Mouse (Mus musculus): ENCODE results near the gene Gm45837.

The Gm45837 gene

DNA sequence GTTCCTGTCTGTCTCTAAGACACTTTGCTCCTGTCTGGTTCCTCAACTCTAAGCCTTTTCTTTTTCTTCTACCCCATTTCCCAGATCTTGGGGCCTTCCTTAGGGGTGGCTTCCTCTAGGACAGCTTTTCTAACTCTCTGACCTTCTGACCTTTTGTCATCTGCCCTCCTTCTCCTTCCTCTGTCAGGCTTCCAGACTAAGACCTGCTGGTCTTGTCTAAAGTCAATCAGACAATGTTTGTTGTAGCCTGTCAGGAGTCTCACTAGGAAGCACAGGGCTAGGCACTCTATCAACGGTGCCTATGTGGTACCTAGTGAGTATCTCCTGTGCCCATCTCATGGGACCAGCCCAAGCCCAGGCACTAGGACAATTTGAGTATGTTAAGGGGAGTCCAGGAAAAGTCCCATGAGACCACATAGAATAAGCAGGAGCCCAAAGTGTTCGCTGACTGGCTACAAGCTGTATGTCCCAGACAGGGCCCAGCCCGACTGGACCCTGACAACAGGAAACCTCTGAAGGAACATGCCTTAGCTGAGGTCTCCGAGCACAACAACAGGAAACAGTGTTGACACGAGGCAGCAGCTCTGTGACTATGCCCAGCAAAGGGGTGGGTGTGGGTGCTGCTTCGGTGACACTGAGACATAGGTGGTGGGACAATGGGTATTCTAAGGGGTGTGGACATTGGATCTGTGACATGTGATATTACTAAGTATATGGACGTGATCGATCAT lies 55.3 kb downstream of the Gm45837 start:
- DNase-seq (ENCODE audit: low spot score): no peak

DNA sequence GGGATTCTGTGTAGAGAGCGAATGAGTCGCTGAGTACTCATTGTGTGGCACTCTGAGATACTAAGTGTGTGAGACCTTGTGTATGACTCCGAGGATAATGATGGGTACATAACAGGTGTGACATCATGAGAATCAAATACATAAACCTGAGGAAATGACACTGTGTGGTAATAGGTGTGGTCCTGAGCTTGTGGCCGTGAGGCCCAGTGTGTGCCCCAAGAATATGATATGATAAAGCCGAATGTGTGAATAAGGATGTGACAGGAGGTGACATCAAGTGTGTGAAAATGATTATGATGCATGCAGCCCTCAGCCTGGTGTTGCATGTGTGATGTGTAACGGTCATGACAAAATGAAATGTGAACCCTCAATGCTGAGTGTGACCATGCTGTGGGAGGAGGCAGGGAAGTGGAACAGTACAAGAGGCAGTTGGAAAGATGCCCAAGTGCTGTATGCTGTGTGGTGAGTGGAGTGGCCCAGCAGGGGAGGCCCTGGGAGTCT lies 55.9 kb downstream of the Gm45837 start:
- DNase-seq (ENCODE audit: low spot score): no peak

DNA sequence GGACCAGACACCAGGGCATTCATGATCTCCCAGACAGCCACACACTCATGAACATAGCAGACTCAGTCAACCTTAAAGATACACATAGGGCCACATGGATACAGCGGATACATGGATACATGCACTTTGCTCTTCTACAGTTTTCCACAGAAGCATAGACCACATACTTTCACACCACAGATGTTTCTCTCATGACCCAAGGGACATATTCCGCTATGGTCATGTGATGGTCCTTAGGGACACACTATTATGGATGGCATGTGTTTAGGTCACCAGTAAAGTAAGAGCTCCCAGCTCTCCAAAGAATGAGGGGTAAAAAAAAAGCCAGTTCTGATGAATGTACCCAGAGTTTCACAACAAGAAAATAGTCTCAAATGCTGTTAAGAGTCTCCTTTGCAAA lies 60.7 kb downstream of the Gm45837 start:
- no peak for DNase-seq (ENCODE audit: low spot score)

DNA sequence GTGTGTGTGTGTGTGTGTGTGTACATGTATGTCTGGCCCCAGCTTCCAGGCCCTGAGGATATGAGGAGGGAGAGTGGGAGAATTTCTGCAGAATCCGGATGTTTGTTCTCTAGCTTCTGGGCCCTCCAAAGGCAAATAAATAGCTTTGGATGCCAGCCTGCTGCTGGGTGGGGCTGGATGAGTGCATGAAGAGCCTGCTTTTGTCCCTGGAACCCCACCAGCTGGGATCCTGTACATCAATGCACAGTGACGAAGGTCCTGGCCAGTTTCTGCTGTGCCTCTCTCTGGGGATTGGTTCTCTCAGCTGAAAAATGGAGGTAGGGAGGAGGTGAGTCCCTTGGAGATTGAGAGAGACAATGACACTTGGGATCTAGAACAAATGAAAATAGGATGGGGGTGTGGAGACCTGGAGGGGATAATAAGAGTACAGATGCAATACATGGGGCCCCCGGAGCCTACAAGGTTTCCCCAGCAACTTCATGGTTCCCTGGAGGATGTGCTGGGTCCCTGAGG lies 61.3 kb downstream of the Gm45837 start:
- no peak for DNase-seq (ENCODE audit: low spot score)

DNA sequence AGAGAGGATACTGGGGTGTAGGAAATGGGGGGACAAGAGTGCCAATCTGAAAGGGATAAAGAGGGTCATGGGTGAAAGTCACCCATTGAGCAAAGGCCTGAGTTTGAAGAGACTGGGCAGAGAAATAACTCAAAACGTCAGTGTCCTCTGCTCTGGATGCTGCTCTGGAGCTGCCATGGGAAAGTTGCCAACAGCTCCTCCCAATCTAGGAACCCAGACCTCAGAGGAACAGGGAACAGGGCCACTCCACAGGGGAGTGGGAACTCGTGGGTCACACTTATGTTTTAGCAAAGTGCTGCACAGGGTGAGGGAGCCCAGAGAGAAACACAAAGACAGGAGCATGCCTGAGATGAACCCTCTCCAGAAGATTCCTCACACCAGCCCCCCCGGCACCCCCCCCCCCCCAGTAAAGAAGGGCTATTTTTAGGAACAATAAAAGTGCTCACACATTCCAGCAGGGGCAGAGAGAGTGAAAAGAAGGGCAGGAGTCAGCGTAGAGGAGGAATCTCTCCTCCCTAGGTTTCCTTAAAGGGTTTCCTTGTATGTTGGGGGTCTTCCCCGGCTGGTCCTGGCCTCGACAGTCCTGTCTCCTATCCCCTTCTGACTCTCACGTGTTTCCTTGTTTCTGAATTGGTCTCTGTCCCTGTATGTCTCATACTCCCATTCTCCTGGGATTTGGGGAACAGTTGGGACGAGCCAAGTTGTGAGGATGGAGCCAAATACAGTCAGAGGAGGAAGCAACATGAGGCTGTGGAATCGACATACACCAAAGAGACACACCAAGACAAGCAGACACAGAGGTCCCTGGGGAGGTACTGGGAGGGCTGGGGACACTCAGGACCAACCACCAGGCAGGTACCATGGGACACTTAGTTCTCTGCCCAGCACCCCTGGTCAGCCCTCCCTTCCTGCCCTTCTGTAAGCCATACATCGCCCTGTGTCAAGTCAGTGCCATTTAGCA lies 62.2 kb downstream of the Gm45837 start:
- no peak for DNase-seq (ENCODE audit: low spot score)

DNA sequence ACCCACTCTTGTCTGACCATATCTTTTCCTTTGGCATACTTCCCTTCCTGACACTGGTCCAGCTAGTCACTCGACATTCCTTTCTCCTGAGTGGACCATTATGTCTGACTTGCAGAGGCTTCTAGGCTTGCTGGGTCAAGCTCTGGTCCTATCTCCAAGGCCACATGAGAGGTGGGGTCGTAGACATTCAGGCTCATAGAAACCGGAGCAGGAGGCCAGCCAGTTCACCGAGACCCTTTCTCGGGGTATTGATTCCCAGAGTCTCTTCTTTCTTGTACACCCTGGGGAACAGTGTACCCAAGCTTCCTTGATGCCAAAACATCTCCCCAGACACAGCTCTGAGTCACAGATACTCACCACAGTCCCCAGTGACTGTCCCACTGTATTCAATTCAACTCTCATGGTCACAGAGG lies 63.7 kb downstream of the Gm45837 start:
- DNase-seq (ENCODE audit: low spot score): no peak

DNA sequence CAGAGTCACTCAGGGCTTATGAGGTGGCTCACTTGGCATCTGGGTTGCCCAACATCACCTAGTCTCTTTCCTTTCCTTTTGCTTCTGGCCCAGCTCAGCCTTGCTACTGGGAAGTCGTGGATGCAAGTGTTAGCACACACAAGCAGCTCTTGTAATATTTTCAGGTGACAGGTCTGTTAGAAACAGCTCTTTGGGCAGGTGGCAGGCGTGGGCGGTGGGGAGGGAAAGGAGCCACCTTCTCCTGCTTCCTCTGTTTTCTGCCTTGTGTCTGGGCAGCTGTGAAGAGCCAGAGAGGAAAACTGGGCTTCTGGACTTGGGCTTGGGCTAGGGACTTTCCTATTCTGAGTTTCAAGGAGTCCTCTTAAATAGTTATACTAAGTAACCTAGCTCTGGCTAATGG lies 65.3 kb downstream of the Gm45837 start:
- no peak for DNase-seq (ENCODE audit: low spot score)

DNA sequence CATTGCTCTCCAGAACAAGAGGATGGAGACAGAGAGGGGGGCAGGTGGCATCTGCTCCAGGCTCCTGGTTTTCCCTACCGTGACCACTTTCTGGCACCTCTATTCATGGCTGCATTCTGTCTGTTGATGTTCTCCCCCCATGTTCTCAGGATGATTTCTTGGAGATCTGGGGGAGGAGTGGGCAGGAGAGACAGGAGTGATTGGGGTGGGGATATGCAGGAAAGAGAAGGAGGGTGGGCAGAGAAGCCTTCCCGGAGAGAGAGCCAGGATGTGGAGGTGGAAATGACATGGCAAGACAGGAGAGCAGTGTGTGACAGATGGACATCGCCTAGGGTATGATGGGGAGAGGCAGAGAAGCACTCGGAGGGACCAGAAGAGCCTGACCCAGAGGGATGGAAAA lies 65.8 kb downstream of the Gm45837 start:
- no peak for DNase-seq (ENCODE audit: low spot score)

DNA sequence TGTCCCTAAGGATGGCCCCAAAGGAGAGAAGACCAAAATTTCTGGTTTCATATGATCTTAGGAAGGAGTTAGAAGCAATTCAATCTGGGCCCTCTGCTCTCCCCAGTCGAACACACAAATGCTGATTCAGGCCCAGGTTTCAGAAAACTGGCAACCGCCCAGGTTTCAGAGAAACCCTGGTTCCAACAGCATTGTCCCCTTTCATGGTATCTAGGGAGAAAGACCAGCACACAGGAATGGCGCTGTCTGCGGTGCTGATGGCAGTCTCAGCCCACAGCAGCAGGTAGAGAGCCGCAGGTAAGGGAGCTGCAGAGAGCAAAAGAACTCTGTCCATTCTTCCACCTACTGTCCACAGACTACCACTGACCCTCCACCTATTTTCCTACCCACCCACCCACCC lies 66.5 kb downstream of the Gm45837 start:
- DNase-seq (ENCODE audit: low spot score): no peak

DNA sequence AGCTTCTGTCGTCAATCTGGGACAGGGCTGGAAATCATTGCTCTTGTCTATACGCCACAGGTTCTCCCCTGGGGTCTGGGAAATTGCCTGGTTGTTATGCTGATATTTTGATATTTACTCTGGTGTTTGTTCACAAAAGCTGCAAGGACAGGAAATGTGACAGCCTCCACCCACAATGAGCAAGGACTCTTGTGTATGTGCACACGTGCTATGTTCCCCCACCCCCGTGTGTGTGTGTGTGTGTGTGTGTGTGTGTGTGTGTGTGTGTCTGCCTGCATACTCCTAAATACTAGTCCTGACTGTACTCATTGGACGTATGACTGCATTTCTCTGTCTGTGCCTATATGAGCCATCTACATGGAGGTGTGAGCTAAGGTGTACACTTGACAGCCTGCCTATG lies 67.4 kb downstream of the Gm45837 start:
- no peak for DNase-seq (ENCODE audit: low spot score)

DNA sequence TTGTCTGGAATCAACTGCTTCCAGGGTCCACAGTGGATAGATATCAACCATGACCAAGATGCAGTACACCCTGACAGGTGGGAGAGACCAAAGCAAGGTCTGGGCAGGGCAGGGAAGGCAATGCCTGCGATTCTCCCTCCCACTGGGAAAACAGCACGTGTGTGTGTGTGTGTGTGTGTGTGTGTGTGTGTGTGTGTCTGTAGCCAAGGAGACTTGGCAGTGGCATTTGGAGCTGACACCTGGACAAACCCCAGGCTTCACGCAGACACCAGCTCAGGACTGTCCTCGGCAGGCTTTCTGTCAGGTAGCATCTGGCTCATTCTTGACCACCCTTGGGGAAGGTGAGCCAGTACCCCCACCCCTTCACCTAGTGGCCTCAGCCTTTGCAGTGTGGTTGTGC lies 69.2 kb downstream of the Gm45837 start:
- DNase-seq (ENCODE audit: low spot score): no peak

DNA sequence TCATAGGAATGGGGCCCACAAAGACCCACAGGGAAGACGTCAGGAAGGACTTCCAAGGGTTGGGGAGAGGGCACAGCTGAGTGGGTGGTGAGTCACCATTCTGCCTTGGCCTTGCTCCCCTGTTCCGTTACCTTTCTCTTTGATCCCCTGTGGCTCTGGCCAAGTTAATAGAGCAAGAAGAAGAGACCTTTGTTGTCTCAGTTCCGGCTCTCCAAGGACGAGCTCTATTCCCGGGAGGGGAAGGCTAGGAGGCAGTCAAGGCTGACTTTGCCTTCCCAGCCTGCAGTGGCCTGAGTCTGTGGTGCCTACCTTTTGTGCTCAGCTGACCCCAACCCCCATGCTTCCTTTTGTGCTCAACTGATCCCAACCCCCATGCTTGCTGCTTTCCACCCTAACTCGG lies 70.0 kb downstream of the Gm45837 start:
- DNase-seq (ENCODE audit: low spot score): no peak

DNA sequence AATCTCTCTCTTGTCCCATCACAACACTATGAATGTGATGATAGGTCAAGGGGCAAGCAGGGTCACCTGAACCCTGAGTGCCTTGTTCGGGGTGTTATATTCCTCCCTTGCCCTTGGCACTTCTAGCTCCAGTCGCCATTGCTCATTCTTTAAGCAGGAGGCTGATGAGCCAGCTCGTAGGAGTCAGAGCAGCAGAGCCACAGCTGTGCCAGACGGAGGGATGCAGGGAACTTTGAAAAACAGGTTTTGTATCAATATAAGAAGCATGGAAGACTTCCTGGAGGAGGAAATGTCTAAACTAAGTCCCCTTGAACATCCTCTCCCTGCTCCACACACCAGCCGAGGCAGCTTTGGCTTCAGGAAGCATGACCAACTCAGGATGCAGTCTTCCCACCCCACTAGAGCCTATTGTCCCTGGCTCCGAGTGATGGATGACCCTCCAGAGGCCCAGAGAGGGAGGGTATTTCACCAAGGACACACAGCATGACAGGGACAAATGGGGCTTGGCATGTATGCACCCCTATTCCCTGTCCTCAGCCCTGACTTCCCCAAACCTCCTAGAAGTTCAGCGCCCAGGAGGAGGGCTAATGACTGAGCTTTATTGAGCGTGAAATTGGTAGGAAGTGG lies 71.3 kb downstream of the Gm45837 start:
- DNase-seq (ENCODE audit: low spot score): no peak

DNA sequence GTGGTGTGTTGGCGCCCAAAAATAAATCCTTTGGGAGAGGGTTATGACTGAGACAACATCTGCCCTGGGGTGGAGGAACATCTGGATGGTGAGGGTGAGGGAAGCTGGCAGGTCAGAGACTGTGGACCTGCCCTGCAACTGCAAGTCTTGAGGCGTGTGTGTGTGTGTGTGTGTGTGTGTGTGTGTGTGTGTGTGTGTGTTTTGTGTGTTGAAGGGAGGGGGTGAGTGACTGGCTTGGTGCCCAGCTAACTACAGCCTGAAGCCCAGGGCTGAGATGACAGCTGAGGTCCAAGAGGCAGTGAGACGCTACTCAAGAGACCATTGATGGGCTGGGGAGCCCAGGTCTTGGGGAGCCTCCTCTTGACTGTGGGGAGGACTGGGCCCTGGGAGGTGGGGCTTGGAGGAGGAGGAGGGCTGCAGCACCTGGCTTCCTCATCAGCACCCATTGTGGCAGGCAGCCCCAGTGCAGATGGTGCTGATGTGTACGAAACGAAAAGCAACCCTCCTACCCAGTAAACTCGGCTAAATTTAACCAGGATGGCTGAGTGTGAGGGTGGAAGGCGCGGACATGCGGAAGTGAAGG lies 71.9 kb downstream of the Gm45837 start:
- no peak for DNase-seq (ENCODE audit: low spot score)

DNA sequence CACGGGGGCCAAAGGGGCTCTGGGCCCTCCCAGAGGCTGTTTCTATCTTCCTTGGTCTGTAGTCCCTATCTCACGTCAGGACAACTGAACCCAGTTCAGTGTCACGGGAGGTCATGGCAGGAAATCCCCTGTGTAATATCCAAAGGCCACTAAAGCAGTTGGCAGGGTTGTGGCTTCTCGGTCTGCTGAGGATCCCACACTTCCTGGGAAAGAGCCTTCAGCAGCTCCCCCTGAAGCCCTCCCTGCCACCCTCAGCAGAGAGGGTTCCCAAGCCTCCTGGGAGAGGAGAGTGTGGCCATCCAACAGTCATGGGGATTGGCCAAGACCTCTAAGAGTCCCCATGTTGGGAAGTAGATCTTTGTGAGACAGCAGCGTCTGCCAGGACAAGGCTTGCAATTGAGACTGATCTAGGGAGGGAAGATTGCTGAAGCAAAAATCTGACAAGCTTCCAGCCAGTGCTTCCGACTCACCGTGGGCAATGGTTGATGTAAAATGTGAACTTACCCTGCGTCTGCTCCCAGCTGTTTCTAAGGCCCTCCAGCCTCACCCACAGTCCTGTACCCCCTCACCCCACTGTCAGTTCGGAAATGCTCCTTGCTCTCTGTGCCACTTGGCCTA lies 72.9 kb downstream of the Gm45837 start:
- DNase-seq (ENCODE audit: low spot score): no peak

DNA sequence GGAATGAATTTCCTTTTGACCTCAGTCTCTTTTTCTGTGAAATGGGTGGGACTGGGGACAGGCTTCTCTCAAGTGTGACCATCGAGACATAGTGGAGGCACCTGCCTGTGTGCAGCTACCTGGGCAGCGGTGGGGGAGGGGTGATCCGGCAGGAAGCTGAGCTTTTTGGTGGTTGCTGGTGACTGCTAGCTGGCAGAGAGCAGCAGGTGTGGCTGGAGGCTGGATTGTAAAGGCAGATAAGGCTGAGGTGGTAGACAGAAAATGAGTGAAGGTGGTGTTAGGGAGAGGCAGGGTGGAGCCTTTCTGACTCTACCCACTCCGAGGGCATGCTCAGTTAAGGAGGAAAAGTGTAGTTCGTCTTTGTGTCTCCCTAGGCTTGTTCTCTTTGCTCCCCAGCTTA lies 76.4 kb downstream of the Gm45837 start:
- DNase-seq (ENCODE audit: low spot score): no peak

DNA sequence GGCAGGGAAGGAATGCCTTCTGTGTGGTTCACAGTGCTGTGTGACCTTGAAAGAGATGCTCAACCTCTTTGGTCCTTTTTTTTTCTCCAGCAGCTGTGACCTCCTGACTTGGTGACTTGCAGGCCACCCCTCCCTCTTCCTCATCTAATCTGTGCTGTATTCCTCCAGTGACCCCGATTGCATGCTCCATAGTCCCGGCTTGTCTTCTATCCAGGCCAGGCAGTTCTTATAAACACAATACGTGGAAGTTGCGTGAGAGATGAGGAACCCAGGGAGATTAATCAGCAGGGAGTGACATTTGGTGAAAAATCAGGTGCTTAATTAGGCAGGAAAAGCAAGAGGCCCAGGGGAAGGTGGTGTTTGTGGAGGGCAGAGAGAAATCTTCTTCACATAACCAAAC lies 80.3 kb downstream of the Gm45837 start:
- DNase-seq (ENCODE audit: low spot score): no peak

DNA sequence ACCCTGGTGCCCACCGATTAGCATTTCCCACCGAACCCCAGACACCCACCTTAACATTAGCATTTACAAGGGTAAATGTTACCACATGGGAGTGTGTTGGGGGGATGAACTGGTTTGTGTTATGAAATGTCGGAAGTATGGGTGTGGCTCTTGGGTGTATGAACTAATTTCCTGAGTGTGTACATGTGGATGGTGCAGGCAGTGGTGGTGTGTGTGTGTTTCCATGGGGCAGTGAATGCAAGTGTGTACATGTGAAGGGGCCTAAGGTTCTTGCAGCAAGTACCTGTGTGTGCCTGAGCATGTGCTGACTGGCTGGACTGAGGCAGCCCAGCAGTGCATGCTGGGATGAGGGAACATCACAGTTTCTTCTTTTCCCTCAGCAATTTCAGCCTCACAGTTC lies 87.7 kb downstream of the Gm45837 start:
- DNase-seq (ENCODE audit: low spot score): no peak

DNA sequence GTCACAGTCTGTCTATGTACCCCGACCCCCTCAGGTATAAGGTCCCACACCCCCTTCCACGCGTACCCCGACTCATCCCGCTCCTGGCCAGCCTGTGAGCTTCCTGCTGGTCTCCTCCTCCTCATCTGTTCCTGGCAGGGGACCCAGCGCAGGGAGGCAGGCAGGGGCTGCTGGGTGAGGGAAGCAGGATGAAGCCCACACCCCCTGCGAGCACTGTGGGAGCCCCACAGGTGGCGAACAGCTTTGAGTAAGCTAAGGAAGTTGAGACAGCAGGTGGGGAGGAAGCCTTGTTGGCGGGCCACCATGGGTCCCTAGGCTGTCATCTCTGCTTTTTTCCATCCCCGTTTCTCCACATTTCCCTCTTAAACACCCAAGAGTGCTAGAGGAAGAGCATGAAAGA lies 88.6 kb downstream of the Gm45837 start:
- DNase-seq (ENCODE audit: low spot score): no peak

DNA sequence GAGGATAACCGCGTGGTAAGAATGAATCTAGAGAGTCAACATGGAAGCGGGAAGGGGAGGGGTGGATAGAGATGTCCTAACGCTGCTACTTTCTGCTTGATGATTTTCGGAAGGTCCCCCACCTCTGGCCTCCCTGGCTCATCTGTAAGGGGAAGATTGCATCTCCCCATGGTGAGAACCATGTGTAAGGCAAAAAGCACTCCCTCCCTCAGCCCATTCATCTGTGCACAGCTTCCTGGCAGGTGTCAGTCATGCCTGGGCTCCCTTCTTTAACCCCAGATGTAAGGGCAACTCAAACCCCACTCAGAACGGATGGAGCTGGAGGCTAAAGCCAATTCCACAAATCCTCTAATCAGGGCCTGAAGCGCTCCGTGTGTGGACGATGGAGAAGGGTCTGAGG lies 89.0 kb downstream of the Gm45837 start:
- DNase-seq (ENCODE audit: low spot score): no peak

DNA sequence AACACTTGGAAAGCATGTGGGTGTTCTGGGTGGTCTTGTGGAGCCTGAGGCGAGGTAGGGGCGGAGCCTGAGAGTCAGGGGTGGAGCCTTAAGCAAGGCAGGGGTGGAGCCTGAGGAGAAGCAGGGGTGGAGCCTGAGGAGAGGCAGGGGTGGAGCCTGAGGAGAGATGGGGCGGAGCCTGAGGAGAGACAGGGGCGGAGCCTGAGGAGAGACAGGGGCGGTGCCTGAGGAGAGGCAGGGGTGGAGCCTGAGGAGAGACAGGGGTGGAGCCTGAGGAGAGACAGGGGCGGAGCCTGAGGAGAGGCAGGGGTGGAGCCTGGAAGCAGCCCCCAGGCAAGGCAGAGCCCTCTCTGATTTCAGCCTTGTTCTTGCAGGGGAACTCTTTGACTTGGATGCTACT lies 90.5 kb downstream of the Gm45837 start:
- no peak for DNase-seq (ENCODE audit: low spot score)

DNA sequence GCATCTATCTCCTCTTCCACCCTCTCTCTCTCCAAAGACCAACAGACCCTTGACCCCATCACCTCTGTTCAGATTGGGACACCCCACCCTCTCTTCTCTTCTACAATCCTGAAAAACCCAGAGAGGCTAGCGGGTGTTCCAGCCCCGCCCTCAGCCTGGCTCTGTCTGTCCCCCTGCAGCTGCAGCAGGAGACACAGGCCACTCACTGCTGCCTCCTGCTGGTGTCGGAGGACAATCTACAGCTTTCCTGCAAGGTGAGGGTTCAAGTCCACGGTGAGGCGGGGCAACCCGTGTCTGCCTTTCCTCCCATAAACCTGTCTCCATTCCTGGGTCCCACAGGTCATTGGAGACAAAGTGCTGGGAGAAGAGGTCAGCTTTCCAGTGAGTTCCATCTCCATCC lies 91.0 kb downstream of the Gm45837 start:
- no peak for DNase-seq (ENCODE audit: low spot score)
